Mouse (Mus musculus): ENCODE data around the gene Ddx1.

DNA sequence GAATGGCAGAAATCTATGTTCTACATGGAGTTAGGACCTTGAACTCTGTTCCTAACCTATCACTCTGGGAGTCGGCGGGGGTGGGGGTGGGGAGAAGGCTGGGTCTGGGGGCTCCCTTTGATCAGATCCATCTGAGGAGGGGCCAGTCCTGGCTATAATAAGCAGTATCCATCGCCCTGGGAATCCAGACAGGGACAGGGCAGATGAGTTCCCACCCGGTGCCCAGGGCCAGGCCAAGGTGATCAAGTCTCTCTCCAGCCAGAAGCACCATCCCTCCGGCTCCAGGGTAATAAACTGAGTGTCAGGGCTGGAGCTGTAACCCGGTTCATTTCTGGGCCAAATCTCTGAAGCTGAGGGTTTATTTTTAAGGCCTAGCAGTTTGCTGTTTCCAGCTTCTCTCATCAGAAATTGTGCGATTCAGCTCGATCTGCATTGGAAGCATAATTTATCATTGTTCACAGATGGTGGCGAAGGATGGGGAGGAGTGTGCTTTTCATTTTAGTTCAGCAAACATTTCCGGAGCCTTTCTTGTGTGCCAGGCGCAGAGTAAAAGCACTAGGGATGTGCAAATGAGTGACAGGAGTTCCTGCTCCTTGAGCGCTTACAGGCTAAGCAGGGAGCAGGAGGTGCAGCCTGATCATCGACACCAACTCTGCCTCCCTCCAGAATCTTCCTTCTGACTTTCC lies 39.2 kb downstream of the Ddx1 start:
- no peak for TF ChIP-seq MYOD1 (IDR thresholded peaks at IDR 0.05; ENCODE audit: control insufficient read depth, insufficient read length, low read depth)
- TF ChIP-seq MYOG (IDR thresholded peaks at IDR 0.05; ENCODE audit: control insufficient read depth, extremely low read depth, insufficient read length): no peak
- no peak for TF ChIP-seq CTCF (IDR thresholded peaks at IDR 0.05; ENCODE audit: control insufficient read depth, insufficient read depth, insufficient read length)

Data from C2C12 (cell line).